Mouse (Mus musculus) midbrain, embryonic 15.5 days (tissue): ENCODE results near the gene Cd44. TPM values are rescaled to one million over a fixed set of nuclear protein-coding genes. Genes with fewer than 3 reads are reported as not detected.
A peak's percentile ranks its signal among the peaks of the same experiment; 100 is the strongest.

Source experiments
- ATAC-seq: fragments of 200-750 bp; cut with Nextera tagmentation; replicated peaks from 2 replicates; pipeline ENCODE4 v1.8.0; 2017; ENCODE audit warnings: moderate TSS enrichment
- H3K27ac ChIP-seq: fragments of 300-500 bp; sonication (generic); 2 replicates; pipeline ENCODE4 v1.5.1; 2015; ENCODE audit warnings: mild to moderate bottlenecking, inconsistent platforms
- H3K27me3 ChIP-seq: fragments of 300-500 bp; sonication (generic); replicated peaks from 2 replicates; pipeline ENCODE4 v1.6.1; 2015; ENCODE audit warnings: inconsistent platforms
- H3K36me3 ChIP-seq: fragments of 300-500 bp; sonication (generic); replicated peaks from 2 replicates; pipeline ENCODE4 v1.6.1; 2015; ENCODE audit warnings: inconsistent platforms
- H3K4me1 ChIP-seq: fragments of 300-500 bp; sonication (generic); 2 replicates; pipeline ENCODE4 v1.6.1; 2015; ENCODE audit warnings: inconsistent platforms
- H3K4me2 ChIP-seq: fragments of 300-500 bp; sonication (generic); 2 replicates; pipeline ENCODE4 v1.6.1; 2015; ENCODE audit warnings: inconsistent platforms, mild to moderate bottlenecking, moderate library complexity
- H3K4me3 ChIP-seq: fragments of 300-500 bp; sonication (generic); 2 replicates; pipeline ENCODE4 v1.5.1; 2015; ENCODE audit warnings: mild to moderate bottlenecking, inconsistent platforms
- H3K9ac ChIP-seq: fragments of 300-500 bp; sonication (generic); 2 replicates; pipeline ENCODE4 v1.6.1; 2015; ENCODE audit warnings: mild to moderate bottlenecking, inconsistent platforms
- H3K9me3 ChIP-seq: fragments of 300-500 bp; sonication (generic); 2 replicates; pipeline ENCODE4 v1.6.1; 2016; ENCODE audit warnings: inconsistent platforms
- WGBS: fragments of 180-500 bp; shearing (Covaris S2); methylation state at CpG from one replicate; pipeline ENCODE4 v1.1.7; 2015; ENCODE audit warnings: mixed read lengths; 5-methylcytosine and 5-hydroxymethylcytosine counted together
- polyA plus RNA-seq: library from polyadenylated mRNA; unstranded; fragments of >200 nt; fragmentation: Nextera tagmentation; extraction: Ambion mirVana; gene quantifications from 2 replicates; pipeline ENCODE4 v1.2.1, GENCODE M21; 2015

Gene Cd44
- polyA plus RNA-seq: 2.3 and 2.5 TPM in 2 replicates

- H3K9ac ChIP-seq: no peak within 1 kb of the TSS
- H3K27me3 ChIP-seq: peaks cover 3% of the 10 kb centered on the region; the same call in 1 of the 2 replicates
- under 1% methylated on average over 29 of the region's 29 CpGs for WGBS
- peaks cover 7% of the 10 kb centered on the region for H3K4me1 ChIP-seq
- H3K36me3 ChIP-seq: no peaks in the 10 kb centered on the region
- ATAC-seq: peak; percentile 63
- H3K4me2 ChIP-seq: peak within 1 kb of the TSS; percentile 53
- no peaks in the 10 kb centered on the region for H3K9me3 ChIP-seq
- no peak within 1 kb of the TSS for H3K27ac ChIP-seq
- H3K4me3 ChIP-seq: peak within 1 kb of the TSS; percentile 26
Measured at GRCm38 (mm10) chr2:102900875-102901827, at the start of gene Cd44. Gene Cd44, minus strand, starts transcription at chr2:102901665.

- 86% methylated on average over 4 of the region's 4 CpGs for whole genome bisulfite sequencing
- Histone ChIP-seq H3K36me3 (no peaks in the 10 kb centered on the region), H3K27ac (no peak overlapping the region), H3K9ac (no peak overlapping the region), H3K4me2 (no peak overlapping the region), H3K4me3 (no peak overlapping the region), H3K9me3 (no peaks in the 10 kb centered on the region), H3K4me1 (peaks cover 11% of the 10 kb centered on the region), H3K27me3 (no peaks in the 10 kb centered on the region)
- ATAC-seq: no peak
Measured at GRCm38 (mm10) chr2:102948481-102948857, 47.0 kb upstream of the Cd44 start.

- Histone ChIP-seq H3K4me1 (peaks cover 12% of the 10 kb centered on the region), H3K27me3 (no peaks in the 10 kb centered on the region), H3K27ac (no peak overlapping the region), H3K4me2 (no peak overlapping the region), H3K9ac (no peak overlapping the region), H3K4me3 (no peak overlapping the region), H3K9me3 (no peaks in the 10 kb centered on the region), H3K36me3 (no peaks in the 10 kb centered on the region)
- 93% methylated on average over 5 of the region's 5 CpGs for WGBS
- ATAC-seq: no peak
Measured at GRCm38 (mm10) chr2:102947846-102948480, 46.5 kb upstream of the Cd44 start.

- Histone ChIP-seq H3K27me3 (no peaks in the 10 kb centered on the region), H3K4me2 (no peak overlapping the region), H3K4me1 (peaks cover 12% of the 10 kb centered on the region), H3K36me3 (no peaks in the 10 kb centered on the region), H3K9ac (no peak overlapping the region), H3K4me3 (no peak overlapping the region), H3K27ac (no peak overlapping the region), H3K9me3 (no peaks in the 10 kb centered on the region)
- no peak for ATAC-seq
- WGBS: 71% methylated on average over 1 of the region's 1 CpGs
Measured at GRCm38 (mm10) chr2:102945111-102945510, 43.6 kb upstream of the Cd44 start.

- Histone ChIP-seq H3K4me1 (peaks cover 12% of the 10 kb centered on the region), H3K4me3 (no peak overlapping the region), H3K9me3 (no peaks in the 10 kb centered on the region), H3K4me2 (no peak overlapping the region), H3K27ac (0 out of 2 replicates have a peak overlapping the region, but pooled peaks have one; percentile 8), H3K9ac (no peak overlapping the region), H3K36me3 (no peaks in the 10 kb centered on the region), H3K27me3 (no peaks in the 10 kb centered on the region)
- peak; percentile 50 for ATAC-seq
- WGBS: 67% methylated on average over 7 of the region's 7 CpGs
Measured at GRCm38 (mm10) chr2:102944415-102945012, 43.0 kb upstream of the Cd44 start.

- 18% methylated on average over 6 of the region's 6 CpGs for WGBS
- no peak overlapping the region for H3K4me3 ChIP-seq
- H3K27me3 ChIP-seq: no peaks in the 10 kb centered on the region
- 0 out of 2 replicates have a peak overlapping the region, but pooled peaks have one; percentile 8 for H3K27ac ChIP-seq
- peaks cover 12% of the 10 kb centered on the region for H3K4me1 ChIP-seq
- no peaks in the 10 kb centered on the region for H3K36me3 ChIP-seq
- no peak overlapping the region for H3K9ac ChIP-seq
- ATAC-seq: peak; percentile 92
- no peak overlapping the region for H3K4me2 ChIP-seq
- no peaks in the 10 kb centered on the region for H3K9me3 ChIP-seq
Measured at GRCm38 (mm10) chr2:102943983-102944382, 42.5 kb upstream of the Cd44 start.

DNA sequence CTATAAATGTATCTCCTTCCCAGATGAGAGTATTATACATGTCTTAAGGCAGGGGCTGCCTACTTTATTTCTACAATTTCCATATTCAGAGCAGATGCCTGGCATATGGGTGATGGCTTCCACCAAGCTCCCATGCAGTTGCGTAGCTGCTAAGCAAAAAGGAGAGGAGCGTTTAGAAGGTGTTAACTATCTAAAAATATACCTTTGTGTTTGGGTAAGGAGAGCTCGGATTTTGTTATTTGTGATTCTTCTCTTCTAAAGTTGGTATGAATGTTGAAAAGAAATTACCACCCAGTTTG lies 41.3 kb upstream of the Cd44 start:
- H3K27ac ChIP-seq: no peak overlapping the region
- WGBS: 96% methylated on average over 3 of the region's 3 CpGs
- H3K9ac ChIP-seq: no peak overlapping the region
- H3K27me3 ChIP-seq: no peaks in the 10 kb centered on the region
- no peaks in the 10 kb centered on the region for H3K9me3 ChIP-seq
- no peak for ATAC-seq
- peaks cover 12% of the 10 kb centered on the region for H3K4me1 ChIP-seq
- H3K4me3 ChIP-seq: no peak overlapping the region
- no peaks in the 10 kb centered on the region for H3K36me3 ChIP-seq
- no peak overlapping the region for H3K4me2 ChIP-seq

DNA sequence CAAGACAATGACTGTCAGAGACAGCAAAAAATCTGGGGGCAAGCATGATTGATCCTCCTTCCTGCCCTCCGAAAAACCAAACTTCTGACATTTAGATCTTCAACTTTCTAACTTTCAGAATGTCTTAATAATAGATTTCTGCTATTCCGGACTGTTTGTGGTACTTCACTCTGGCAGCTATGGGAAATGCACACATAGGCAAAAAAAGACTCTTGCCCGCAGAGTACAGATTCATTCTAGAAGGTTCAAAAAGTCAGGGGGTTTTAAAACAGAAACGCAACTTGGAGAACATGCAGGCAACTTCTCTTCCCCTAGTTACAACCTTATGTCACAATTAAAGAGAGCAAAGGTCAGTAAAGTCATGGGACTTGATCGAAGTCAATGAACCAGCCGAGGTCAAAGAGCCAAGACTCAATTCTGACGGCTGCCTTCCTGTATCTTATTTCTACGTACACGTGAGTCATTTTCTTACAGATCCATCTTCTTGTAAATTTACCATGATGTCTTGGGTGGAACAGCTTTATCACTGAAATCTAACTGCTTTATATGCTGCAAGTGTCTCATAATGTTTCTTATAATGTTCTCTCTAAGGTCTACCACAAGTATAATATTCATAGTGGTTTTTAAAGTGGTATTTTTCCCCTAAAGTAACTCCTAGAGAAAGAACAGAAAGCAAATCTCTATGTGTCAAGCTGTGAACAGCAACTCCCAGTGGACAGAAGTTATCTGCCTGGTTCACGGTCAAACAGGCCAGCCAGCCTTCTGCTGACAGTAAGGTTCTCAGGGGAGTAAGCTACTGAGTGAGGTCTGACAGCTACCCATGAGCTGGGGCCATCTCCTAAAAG lies 40.7 kb upstream of the Cd44 start:
- H3K9me3 ChIP-seq: no peaks in the 10 kb centered on the region
- peaks cover 12% of the 10 kb centered on the region for H3K4me1 ChIP-seq
- no peak overlapping the region for H3K9ac ChIP-seq
- H3K27ac ChIP-seq: no peak overlapping the region
- no peak for ATAC-seq
- H3K27me3 ChIP-seq: no peaks in the 10 kb centered on the region
- 85% methylated on average over 10 of the region's 10 CpGs for WGBS
- H3K36me3 ChIP-seq: no peaks in the 10 kb centered on the region
- no peak overlapping the region for H3K4me2 ChIP-seq
- no peak overlapping the region for H3K4me3 ChIP-seq

DNA sequence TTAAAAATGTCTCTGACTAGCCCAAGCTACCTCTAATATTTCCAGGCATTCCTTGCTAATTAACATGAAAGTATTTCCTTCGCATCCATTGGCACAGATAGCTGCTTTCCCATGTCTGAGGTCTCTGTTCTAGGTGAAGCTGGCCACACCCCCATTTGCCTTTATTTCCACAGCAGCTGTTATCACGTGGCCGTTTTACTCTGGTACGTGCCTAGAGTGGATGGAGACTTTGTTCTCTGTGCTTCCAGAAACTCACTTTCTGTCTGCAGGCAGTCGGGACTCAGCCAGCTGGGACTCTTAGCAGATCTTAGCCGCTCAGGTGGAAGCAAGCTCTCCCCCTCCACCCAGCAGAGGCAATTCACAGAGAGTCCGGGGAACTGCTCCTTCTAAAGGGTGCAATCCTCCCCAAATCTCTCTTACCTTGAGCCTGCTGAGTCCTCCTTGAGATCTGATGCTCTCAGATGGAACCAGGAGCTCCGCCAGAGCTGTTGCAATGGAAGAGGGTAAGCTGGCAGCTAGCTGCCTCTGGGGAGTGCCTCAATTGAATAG lies 39.4 kb upstream of the Cd44 start:
- Histone ChIP-seq H3K9me3 (no peaks in the 10 kb centered on the region), H3K4me3 (no peak overlapping the region), H3K36me3 (no peaks in the 10 kb centered on the region), H3K9ac (no peak overlapping the region), H3K27ac (no peak overlapping the region), H3K4me1 (peaks cover 12% of the 10 kb centered on the region), H3K4me2 (no peak overlapping the region), H3K27me3 (no peaks in the 10 kb centered on the region)
- 74% methylated on average over 8 of the region's 8 CpGs for WGBS
- no peak for ATAC-seq

- H3K27me3 ChIP-seq: no peaks in the 10 kb centered on the region
- WGBS: 93% methylated on average over 8 of the region's 8 CpGs
- H3K27ac ChIP-seq: no peak overlapping the region
- no peak overlapping the region for H3K4me3 ChIP-seq
- ATAC-seq: no peak
- peaks cover 12% of the 10 kb centered on the region for H3K4me1 ChIP-seq
- no peak overlapping the region for H3K4me2 ChIP-seq
- no peaks in the 10 kb centered on the region for H3K9me3 ChIP-seq
- no peaks in the 10 kb centered on the region for H3K36me3 ChIP-seq
- H3K9ac ChIP-seq: no peak overlapping the region
Measured at GRCm38 (mm10) chr2:102940158-102940557, 38.7 kb upstream of the Cd44 start.

DNA sequence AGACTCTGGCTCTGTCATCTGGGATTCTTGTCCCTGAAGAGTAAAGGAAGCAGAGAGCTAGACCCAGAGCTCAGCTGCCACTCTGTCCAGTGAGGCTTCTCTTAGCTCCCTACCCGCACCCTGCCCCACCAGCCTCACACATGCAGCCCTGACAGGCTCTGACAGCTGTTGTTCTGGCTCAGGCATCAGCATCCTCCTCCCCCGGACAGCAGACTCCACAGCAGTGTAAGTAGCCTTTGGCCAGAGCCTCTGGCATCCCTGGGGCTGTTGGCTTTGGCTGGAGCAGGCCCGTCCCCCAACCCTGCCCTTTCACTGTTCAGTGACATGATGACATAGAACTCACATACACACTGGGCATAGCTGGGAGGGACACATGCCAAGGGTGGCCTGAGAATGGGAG lies 35.4 kb upstream of the Cd44 start:
- no peak overlapping the region for H3K4me2 ChIP-seq
- no peak overlapping the region for H3K9ac ChIP-seq
- H3K27me3 ChIP-seq: no peaks in the 10 kb centered on the region
- 0 out of 2 replicates have a peak, but pooled peaks have one; percentile 33 for ATAC-seq
- H3K4me3 ChIP-seq: no peak overlapping the region
- no peaks in the 10 kb centered on the region for H3K36me3 ChIP-seq
- peaks cover 5% of the 10 kb centered on the region; the same call in 1 of the 2 replicates for H3K4me1 ChIP-seq
- no peaks in the 10 kb centered on the region for H3K9me3 ChIP-seq
- H3K27ac ChIP-seq: no peak overlapping the region
- WGBS: 67% methylated on average over 3 of the region's 3 CpGs
